Mouse (Mus musculus): ENCODE measurements at regions not wholly inside any gene's neighbourhood (a gene's known extent, or its start where the extent isn't known, plus 50 kb on each side); places are given as distances from the start of the nearest gene placed in this dataset.

DNA sequence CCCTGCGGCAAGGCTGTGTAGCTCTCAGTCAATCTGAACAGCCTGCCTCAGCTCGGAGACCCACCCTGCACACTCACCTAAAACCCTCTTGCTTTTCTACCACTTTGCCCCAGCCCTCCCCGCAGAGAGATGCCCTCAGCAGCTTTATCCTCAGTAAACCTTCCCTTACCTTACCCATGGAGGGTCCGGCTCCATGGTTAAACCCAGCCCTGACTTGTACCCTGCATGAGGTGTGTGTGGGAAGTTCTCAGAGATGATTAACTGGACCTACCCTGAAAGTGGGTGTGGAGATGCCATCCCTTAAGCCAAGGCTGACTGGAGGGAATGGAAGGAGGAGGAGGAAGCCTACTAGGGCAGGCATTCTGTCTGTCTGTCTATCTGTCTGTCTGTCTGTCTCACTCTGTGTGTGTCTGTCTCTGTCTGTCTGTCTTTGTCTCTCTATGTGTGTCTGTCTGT, 362.9 kb downstream of the Ajap1 start:
- no peak for TF ChIP-seq CTCF (IDR thresholded peaks at IDR 0.05; ENCODE audit: insufficient read depth, low read length)
- TF ChIP-seq POLR2A (IDR thresholded peaks at IDR 0.05; ENCODE audit: borderline replicate concordance, extremely low read depth, low read depth, low read length), result no peak
